Mouse (Mus musculus) neural tube, embryonic 10.5 days (tissue): Measurements from ENCODE around the gene Mgst3.

Experiments
- DNase-seq: peaks from one replicate; pipeline ENCODE4 v3.0.0-alpha.2; 2017; ENCODE audit warnings: low spot score; ENCODE audit errors: extremely low spot score

The Mgst3 gene

DNA sequence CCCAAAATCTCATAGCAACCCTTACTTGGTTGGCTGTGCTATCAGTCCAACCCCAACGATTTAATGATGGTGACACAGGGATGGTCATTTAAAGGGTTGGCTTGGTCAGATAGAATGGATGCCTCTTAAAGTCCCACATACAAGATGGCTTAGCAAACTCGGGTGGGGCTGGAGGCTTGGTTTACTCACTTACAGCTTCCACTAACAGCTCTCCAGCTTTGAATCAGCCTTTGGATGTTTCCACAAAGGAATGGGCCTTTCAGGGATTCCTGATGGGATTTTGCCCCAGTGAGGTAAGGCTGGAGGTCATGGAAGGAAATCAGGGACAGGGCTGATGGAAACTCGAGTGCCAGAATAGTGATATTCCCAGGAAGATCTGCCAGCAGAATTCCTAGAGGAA lies 5.8 kb downstream of the Mgst3 start:
- DNase-seq: no peak

DNA sequence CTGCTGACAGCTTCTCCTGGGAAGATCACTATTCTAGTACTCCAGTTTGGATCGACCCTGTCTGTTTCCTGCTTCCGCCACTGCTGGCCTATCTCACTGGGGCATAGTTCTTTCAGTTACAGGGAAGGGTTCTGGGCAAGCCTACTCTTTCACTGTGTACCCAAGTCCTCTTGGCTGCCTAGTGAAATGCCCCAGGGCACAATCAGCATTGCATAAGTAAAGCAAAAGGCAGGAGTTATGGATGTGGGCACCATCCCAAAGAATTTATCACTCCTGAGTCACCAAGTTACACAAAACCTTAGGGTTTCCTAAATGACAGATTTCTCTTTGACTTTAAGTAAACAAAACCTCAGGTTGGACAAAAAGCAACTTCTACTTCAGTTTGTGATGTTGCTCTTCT lies 6.3 kb downstream of the Mgst3 start:
- DNase-seq: no peak

DNA sequence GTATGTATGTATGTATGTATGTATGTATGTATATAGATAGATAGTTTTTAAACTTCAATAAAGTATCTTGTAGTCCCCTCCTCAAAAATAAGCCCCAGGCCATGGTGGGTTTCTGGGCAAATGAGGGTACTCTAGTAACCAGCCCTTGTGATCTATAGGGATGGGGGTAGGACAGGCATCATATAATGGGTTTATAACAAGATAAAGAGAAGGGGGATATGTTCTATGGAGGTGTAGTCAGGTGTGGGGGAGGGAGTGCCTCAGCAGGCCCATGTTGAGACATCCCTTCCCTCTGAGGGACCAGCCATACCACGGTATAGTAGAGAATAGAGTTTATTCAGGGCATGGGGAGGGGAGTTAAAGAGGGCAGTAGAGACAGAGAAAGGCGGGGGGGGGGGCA lies 7.2 kb downstream of the Mgst3 start:
- no peak for DNase-seq

DNA sequence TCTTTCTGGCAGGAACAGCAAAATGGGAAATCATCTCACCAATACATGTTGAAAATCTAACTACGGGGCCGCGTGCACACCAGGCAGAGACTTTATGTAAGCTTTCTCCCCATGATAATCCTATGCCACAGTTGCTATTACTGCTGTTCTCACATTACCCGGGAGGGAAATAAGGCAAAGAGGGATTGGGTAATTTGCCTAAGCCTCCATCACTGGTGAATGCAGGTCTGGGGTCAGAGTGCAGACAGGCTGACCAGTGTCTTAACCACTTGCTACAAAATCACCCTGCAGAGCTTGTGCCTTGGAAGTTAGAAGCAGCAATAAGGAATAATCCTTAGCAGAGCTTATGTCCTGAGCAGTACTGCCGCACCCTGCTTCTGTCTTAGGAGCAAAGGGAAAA lies 8.0 kb downstream of the Mgst3 start:
- DNase-seq: no peak

DNA sequence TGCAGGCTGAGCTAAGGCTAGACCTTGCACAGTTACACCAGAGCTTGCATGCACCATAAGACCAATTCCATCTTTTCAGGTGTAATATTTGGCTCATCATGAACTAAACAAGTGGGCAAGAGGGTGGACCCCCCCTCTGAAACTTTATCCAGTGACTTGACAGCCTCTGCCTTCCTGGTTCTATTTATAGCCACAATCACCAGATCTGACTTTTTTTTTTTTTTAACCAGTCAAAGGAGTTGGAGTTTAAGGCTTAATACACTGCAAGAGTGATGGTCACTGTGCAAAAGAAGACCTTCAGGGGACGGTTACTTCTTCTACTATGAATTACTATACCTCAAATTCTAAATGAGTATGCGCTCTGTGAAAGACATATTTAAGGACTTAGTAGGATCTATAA lies 8.4 kb downstream of the Mgst3 start:
- DNase-seq: no peak

DNA sequence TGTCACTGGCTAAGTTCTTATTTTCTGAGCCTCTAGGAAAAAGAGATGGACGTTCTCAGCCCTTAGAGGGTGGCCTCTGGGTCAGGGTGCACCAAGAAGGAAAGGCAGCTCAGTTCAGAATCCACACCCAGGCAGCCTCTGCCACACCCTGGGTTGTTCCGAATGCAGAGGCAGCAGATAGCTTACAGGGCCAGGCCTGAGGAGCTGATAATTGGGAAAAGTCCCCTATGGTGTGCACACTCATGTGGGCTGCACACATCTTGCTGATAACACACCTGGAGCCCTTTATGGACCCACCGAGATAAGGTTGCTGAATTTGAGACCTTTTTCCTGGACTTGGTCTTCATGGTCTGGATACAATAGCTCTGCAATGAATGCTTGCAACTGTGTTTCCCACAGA lies 9.5 kb downstream of the Mgst3 start:
- no peak for DNase-seq

DNA sequence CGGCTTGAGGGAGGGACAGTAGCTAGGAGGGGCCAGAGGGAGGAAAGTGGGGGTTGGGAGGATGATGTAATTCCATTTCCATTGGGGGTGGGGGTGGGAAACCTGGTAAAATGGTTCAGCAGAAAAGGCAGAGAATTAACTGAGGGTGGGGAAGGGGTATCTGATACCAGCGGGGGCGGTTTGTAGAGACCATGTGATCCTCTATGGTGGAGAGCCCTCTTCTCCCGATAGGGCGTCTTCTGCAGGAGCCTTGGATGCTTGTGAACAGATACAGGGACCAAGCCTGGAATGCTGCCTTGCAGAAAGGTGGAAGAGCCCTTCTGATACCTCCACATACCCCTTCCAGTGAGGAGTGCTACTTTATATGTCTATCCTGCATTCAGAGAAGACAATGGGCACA lies 10.5 kb downstream of the Mgst3 start:
- no peak for DNase-seq

DNA sequence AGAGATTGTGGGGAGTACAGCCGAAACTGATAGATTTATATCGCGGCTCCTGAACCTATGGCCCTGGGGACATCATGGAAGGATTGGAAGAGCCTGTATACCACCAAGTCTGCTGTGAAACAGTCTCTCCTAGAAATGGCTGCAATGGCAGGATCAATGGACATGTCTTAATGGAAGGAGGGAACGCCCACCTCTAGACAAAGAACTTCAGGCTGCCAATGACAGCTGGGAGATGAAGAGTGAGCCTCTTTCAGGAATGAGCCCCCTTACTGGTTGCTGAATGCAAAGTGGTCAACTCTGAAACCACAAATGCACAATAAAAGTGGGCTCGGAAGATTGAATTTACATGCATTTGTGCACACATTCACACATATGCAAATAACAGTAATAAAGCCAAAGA lies 10.9 kb downstream of the Mgst3 start:
- no peak for DNase-seq

DNA sequence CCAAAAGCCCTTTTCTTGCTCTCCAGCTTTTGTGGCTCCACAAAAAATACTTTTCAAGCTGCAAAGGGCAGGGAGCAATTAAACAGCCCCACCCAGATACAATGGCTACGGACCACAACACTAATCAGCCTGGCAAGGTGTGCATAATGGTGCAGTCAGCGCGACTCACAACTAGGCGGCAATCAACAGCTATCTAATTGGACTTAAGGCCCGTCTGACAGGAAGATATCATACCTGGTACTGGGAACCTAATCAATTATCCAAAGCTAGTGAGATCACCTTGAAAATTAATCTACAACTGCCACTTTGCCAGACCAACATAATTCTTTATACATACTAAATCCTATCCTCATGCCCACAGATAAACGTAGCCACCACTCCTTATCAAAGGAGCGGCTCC lies 11.3 kb downstream of the Mgst3 start:
- no peak for DNase-seq

DNA sequence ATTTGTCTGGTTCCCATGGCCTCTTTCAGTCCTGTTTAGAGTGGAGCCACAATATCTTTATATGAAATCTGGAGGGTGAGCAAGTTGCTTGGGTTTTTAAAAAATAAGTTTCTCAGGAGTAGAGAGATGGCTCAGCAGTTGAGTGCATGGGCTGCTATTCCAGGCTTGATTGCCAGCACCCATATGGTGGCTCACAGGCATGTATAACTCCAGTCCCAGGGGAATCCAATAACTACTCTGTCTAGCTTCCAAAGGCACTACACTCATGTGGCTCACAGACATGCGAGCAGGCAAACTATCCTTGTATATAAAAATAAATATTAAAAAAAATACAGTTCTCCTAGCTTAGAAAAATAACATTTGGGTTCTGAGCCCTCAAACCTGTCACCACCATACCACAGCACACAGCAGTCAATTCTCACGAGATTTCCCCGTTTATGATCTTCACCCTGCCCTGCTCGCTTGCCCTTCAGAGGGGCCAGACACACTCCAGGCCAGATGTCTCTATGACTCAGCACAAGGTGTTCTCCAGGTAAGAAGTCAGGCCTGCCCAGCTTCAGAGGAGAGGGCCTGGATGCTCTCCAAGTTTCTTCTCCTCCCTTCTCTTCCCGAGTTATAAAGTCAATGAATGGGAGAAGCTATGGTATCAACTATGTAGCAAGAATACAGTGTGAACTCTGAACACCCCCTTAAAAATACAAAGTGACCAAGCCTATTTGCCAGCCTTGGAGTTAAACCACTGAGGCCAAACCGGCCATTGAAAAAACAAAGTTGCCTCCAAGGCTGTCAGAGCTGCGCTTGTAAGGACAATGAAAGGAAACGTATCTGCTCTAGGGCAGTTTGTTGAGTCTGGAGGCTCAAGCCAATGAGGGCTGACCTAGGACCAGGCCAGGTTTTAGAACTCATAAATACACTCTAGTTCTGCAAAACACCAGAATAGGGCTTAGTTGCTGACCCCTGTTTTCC lies 12.3 kb downstream of the Mgst3 start:
- no peak for DNase-seq

DNA sequence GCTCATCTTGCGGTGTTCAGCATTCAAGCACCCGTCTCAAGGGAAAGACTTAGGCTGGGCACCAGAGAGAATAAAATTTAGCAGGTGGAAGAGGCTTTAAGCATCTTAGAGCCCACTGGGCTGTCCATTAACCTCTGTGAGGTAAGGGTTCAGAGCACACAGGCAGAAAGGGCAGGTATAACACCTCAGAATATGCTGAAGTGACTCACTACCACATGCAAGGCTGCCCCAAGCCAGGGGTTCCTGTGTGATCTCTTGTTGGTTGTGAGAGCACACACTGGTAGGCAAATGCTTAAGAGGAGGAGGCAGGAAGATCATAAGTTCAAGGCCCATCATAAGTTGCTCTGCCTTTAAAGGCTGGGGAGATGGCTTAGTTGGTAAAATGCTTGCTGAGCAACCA lies 13.4 kb downstream of the Mgst3 start:
- DNase-seq: no peak

DNA sequence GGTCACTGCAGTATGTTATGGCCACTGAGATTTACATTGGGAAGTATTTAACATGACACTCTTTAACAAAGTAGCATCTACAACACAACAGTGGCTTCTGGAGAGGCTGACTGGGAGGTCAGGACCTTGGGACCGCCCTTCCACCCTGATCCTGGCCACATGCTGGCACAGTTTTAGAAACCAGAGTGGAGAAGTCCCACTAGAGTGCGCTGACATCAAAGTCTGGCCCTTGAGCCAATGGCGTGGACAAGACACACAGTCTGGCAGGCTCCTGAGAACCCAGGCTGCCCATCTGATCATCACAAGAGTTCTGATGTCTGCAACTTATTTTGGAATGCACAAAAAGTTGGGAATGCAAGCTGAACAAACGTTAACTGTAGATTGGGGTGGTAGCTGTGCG lies 13.9 kb downstream of the Mgst3 start:
- no peak for DNase-seq

DNA sequence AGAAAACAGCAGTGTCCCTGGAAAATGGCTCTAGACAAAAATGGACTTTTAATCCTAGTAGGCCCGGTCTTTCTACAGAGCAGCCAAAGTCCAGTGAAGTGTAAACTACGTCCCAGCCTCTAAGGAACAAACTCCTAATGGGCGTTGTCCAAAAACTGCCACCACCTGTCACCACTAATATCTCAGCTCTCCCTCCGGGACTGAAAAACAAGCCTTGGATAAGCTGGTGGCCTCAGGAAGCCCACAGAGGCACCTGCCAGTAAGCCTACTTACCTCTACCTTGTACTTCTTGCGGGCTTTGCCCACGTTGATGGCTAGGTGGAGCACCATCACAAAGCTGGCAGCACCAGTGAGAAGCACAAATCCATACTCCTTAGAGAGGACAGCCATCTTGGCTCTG lies 15.6 kb downstream of the Mgst3 start:
- DNase-seq: no peak

DNA sequence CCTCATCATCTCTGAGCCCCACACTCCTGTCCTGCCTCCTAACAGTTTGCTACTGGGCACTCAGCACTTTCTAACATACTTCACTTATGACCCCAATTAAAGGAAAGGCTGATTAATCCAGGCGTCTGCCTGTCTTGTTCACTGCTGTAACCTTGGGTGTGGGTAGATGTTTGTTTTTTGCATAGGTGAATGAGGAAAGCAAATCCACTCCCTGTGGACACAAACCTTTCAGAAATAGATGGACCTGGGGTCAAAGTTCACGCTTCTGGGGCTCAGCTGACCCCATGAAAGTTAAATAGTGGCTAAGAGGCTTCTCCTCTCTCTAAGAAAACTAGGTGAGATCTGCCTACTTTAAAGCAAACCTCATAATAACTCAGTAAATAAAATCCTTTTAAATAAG lies 18.7 kb downstream of the Mgst3 start:
- no peak for DNase-seq

DNA sequence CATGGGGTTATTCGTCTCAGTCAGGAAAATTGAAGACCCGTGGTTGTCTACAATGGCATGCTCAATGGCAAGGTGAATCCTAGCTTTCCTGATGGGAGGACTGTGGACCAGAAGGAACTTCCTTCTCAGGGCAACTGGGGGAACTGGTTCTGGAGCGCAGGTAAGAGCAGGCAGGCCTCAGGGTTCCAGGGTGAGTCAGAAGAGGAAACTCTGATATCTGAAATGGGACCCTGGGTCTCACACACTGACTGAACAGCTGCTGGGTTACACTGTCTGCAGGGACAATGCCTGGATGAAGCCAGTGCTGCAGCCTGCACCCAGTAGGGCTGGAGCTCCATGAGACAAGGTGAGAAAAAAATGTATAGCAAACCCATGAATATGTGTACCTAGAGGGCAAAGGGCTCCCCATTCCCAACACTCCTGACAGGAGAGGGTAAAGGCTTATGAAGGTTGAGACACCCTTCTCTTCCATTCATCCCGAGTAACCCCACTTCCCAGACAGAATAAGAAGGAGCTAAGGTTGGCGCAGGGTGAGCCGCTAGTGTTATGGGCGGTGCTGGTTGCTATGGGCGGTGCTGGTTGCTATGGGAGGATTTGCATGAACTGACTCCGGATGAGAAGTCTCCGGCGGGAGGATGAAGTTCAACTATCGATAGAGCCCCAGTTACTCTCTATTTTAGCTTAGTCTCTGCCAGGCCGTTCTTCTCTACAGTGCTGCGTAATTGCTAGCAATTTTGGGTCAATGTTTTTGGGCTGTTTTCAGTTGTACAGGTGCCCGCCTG lies 19.4 kb downstream of the Mgst3 start:
- DNase-seq: peak; percentile 61

DNA sequence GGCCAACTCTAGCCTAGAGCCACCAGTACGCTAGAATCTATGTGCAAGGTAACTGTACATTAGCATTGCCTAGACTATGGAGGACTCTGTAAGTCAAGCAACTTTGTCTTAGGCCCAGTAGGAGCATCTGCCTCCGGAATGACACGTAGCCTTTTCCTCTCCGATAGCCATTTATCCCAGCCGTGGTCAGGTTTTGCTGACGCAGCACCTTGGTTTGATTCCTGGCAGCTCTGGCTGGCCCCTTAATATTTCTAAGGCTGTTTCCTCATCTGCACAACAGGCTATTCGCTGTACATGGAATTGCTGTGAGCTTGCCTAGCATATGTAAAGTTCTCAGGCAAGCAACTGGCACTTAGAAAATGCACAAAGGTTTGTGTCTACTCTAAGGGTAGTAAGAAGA lies 20.9 kb downstream of the Mgst3 start:
- DNase-seq: no peak

DNA sequence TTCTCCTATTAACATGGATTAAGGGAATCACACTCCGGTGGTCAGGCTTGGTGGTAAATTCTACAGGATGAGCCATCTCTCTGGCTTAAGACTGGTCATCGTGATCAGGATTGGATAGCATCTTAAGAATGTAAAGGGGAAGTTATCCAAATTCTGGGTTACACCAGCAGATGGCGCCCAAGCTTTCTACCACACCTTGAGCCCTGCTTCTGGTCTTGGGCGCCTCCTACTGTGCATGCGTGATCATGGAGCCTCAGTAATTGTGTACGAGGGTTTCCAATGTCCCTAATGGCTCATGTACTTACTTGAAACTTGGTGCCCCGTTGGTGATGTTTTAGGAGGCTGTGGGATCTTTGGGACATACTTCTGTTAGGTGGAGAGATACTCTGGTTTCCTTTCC lies 23.7 kb downstream of the Mgst3 start:
- peak; percentile 74 for DNase-seq

DNA sequence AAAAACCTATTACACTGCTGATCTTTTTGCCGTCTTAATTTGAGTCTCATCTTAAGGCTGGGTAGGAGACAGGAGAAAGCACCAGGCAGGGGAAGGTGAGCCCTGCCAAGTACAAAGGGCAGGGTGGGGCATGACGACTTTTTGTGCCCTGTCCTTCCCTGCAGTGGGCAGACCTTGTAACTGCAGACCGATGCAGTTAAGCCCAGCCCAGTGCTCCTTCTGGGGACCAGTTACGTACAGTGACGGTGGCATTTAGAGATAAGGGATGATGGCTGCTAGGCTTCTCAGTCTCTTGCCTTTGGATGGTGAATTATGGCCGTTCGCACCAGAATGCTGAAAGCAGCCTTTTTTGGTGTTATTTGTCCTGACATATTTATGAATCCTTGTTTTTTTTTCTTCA lies 25.1 kb downstream of the Mgst3 start:
- DNase-seq: no peak

DNA sequence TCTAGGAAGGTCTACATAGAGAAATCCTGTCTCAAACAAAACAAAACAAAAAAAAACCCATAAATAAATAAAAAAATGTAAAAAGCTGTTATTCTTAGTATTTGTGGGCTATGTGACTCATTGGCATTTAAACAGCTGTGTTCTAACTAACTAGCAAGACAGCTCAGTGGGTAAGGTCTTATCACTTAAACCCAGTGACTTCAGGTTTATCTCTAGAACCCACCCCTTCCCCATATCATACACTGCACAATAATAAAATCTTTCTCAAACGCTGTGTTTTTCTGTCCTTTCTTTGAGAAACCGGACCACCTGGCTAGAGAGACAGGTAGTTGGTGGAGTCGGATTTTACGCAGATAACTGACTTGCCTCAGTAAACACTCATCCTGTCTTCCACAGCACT lies 25.6 kb downstream of the Mgst3 start:
- DNase-seq: no peak

DNA sequence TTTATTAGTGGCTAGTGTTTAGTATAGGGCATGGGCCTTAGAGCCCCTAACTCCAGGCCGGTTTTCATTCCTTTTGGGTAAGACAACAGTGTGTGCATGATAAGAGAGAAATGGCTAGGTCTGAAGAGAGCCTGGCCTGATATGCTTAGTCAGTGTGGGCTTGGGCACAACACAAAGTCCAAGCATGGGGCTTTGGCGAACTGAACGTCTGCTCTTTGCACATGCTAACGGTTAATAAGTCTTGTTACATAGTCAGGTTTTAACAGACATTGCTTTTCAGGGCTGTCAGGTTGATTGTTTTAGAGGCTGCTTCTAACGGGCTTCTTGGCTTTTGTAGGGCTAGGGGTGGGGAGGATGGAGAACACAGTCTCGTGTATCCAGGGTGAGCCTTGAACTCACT lies 27.0 kb downstream of the Mgst3 start:
- DNase-seq: no peak

DNA sequence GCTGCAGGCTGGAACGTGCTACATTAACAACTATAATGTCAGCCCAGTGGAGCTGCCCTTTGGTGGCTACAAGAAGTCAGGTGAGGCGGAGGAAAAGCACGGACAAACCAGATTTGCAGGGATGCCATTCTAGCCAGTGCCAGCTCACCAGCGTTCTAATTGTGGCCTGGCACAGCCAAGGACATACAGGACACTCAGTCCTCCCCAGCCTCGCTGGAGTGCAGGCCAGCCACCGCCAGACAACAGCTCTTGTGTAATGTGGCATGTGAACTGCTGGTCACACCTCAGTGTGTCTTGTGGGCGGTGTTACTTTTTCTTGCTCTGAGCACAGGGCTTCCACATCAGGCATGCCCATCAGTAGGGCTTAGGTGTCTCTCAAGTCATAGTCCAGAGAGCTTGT lies 27.8 kb downstream of the Mgst3 start:
- DNase-seq: no peak

DNA sequence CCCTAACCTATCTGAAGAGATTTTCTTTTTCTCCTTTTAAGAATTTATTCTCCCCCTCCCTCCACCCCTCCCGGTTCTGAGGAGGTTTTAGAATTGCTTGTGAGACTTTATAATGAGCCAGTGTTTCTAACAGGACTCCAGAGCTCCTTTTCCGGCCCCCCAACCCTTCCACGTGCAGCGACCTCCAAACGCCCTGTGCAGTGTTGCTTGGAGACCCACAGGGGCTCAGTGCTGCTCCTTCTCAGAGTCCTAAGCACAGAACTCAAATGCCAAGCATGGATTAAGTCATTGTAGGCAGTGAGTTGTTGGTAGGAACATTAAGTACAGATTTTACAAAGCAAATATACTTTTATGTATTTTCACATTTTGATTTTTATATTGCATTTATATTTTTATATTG lies 30.3 kb downstream of the Mgst3 start:
- DNase-seq: no peak

DNA sequence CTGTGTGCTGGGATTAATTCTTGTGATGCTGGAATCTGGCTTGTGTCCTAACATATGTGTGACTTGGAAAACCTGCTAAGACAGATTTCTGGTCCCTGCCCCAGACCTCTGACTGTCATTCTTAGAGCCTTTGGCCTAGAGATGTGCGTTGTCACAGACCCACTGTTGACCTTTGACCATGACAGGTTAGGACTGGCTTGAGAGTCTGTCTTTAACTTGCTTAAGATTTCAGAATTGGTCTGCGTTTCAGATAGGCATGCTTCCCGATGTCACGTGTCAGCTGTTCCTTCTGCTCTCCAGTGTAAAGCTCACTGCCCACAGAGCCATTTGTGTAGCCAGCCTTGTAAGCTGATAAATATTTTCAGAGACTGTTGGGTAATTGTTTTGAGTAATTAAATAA lies 30.8 kb downstream of the Mgst3 start:
- no peak for DNase-seq
